Mouse (Mus musculus) liver, adult 2 months (tissue): Measurements from ENCODE around the gene Meis2. TPM values are rescaled to one million over a fixed set of nuclear protein-coding genes. Genes with fewer than 3 reads are reported as not detected.
A peak's percentile ranks its signal among the peaks of the same experiment; 100 is the strongest.

ENCODE experiments used
- DNase-seq: peaks from one replicate; pipeline ENCODE4 v3.0.0-alpha.2; 2011; ENCODE audit warnings: low read depth, low spot score; ENCODE audit errors: extremely low read depth
- H3K27ac ChIP-seq: fragments of 200-500 bp; replicated peaks from 2 replicates; pipeline ENCODE4 v1.5.1; 2012; ENCODE audit warnings: low read depth, mild to moderate bottlenecking, control low read depth, inconsistent platforms, low read length; ENCODE audit not compliant: insufficient read depth
- H3K27me3 ChIP-seq: fragments of 200-500 bp; 2 replicates; pipeline ENCODE4 v1.6.1; 2012; ENCODE audit warnings: mild to moderate bottlenecking, moderate library complexity, low read length, inconsistent platforms; ENCODE audit not compliant: control insufficient read depth, insufficient read depth
- H3K36me3 ChIP-seq: fragments of 200-500 bp; 2 replicates; pipeline ENCODE4 v1.6.1; 2012; ENCODE audit warnings: low read length, inconsistent platforms; ENCODE audit not compliant: control insufficient read depth, insufficient read depth
- H3K4me1 ChIP-seq: fragments of 200-500 bp; 2 replicates; pipeline ENCODE4 v1.6.1; 2011; ENCODE audit warnings: low read length; ENCODE audit not compliant: control insufficient read depth, insufficient read depth
- H3K4me3 ChIP-seq: fragments of 200-500 bp; 2 replicates; pipeline ENCODE4 v1.5.1; 2011; ENCODE audit warnings: low read depth, mild to moderate bottlenecking, control low read depth, low read length, moderate library complexity; ENCODE audit not compliant: insufficient read depth
- H3K79me2 ChIP-seq: fragments of 200-500 bp; 2 replicates; pipeline ENCODE4 v1.6.1; 2012; ENCODE audit warnings: inconsistent platforms, mild to moderate bottlenecking, low read length, moderate library complexity; ENCODE audit not compliant: control insufficient read depth, insufficient read depth
- H3K9ac ChIP-seq: fragments of 200-500 bp; 2 replicates; pipeline ENCODE4 v1.6.1; 2012; ENCODE audit warnings: low read depth, mild to moderate bottlenecking, control low read depth, inconsistent platforms, low read length
- CTCF ChIP-seq: fragments of 200-500 bp; IDR thresholded peaks from 2 replicates; pipeline ENCODE4 v1.5.1; 2011; ENCODE audit warnings: low read depth, low read length, control low read depth
- POLR2A ChIP-seq: fragments of 200-500 bp; IDR thresholded peaks from 2 replicates; pipeline ENCODE4 v1.6.1; 2011; ENCODE audit warnings: low read length, control low read depth; ENCODE audit not compliant: insufficient read depth; ENCODE audit errors: extremely low read depth
- WGBS: fragments of 180-500 bp; shearing (Covaris S2); methylation state at CpG from one replicate; pipeline ENCODE4 v1.1.7; 2018; 5-methylcytosine and 5-hydroxymethylcytosine counted together
- polyA plus RNA-seq: library from polyadenylated mRNA; depleted of rRNA; stranded (reverse); fragments of >200 nt; gene quantifications from 2 replicates; pipeline ENCODE4 v1.2.3, GENCODE M21; 2012
- total RNA-seq: library from RNA; depleted of rRNA; stranded (reverse); fragments of >200 nt; gene quantifications from 2 replicates; pipeline ENCODE4 v1.2.3, GENCODE M21; 2014

The Meis2 gene
- total and polyA plus RNA-seq, 2 experiments: 2.2 to 4.5 TPM

DNA sequence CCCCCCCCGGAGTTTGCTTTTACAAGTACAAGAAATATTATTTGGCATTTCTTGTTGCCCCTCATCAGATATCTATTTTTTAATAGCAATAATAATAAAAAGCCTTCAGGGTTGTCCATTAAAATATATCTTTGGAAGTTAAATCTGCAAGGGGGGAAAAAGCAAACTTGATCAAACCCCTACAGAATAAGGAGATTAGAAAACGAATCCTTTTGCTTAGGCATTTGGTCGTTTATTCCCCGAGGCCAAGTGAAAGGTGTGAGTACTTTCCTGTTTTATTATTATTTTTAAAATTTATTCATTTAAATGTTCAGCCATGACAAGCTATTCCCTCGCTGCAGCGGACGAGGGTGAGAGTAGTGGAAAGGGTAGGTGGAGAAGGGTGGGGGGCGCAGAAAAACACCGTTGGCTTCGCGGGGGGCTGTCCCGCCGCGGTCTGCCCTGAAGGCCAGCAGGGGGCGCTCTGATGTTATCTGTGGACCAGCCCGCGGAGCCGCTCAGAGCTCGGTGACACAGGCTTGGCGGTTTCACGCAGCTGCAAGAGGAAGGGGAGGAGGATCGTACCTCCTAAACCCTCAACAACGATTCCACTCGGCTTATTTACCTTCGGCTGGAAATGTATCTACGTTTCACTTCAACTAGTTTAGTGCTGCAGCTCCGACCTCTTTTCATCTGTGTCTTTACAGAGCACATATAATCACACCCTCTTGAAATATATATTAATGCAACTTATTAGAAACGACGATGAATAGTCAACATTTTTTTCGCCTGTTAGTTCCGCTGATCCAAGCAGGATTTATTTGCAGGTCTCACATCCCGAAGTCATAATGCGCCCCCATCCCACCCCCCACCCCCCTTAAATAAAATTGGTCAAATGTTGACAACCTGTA, 209.9 kb downstream of the Meis2 start:
- H3K36me3 ChIP-seq: no peaks in the 10 kb centered on the region
- peaks cover 21% of the 10 kb centered on the region for H3K27me3 ChIP-seq
- H3K4me3 ChIP-seq: no peak overlapping the region
- H3K27ac ChIP-seq: no peak overlapping the region
- TF ChIP-seq CTCF (peak; percentile 90), POLR2A (no peak)
- 1% methylated on average over 33 of the region's 33 CpGs for WGBS
- H3K4me1 ChIP-seq: 0 out of 2 replicates have a peak, but pooled peaks cover 1% of the 10 kb centered on the region
- peak; percentile 43 for DNase-seq
- no peaks in the 10 kb centered on the region for H3K79me2 ChIP-seq
- no peak overlapping the region for H3K9ac ChIP-seq

DNA sequence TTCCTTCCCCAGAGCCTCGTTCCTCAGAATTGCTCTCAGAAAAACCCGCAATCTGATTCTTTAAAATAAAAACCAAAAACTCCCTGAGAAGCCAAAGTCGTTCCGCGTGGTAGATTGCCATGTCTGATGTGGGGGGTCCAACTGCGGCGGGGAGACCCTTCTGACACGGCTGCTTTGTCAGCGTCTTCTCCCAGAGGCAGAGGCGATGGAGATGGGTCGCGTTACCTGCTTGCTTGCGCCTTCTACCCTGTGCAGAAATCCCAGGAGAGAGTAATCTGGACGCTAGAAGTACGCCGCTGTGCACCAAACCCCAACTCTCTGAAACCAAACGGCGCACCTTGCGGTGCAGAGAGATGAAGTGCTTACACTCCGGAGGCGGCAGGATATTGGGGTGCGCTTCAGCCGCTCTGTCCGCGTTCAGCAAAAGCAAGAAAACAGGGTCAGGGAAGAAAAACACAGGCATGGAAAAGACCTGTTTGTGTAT, 210.8 kb downstream of the Meis2 start:
- no peaks in the 10 kb centered on the region for H3K79me2 ChIP-seq
- H3K4me3 ChIP-seq: no peak overlapping the region
- 14% methylated on average over 25 of the region's 25 CpGs for WGBS
- no peak overlapping the region for H3K9ac ChIP-seq
- no peak for TF ChIP-seq CTCF
- no peak for TF ChIP-seq POLR2A
- no peak for DNase-seq
- H3K27me3 ChIP-seq: peaks cover 18% of the 10 kb centered on the region
- H3K36me3 ChIP-seq: no peaks in the 10 kb centered on the region
- H3K27ac ChIP-seq: no peak overlapping the region
- H3K4me1 ChIP-seq: 0 out of 2 replicates have a peak, but pooled peaks cover 1% of the 10 kb centered on the region

DNA sequence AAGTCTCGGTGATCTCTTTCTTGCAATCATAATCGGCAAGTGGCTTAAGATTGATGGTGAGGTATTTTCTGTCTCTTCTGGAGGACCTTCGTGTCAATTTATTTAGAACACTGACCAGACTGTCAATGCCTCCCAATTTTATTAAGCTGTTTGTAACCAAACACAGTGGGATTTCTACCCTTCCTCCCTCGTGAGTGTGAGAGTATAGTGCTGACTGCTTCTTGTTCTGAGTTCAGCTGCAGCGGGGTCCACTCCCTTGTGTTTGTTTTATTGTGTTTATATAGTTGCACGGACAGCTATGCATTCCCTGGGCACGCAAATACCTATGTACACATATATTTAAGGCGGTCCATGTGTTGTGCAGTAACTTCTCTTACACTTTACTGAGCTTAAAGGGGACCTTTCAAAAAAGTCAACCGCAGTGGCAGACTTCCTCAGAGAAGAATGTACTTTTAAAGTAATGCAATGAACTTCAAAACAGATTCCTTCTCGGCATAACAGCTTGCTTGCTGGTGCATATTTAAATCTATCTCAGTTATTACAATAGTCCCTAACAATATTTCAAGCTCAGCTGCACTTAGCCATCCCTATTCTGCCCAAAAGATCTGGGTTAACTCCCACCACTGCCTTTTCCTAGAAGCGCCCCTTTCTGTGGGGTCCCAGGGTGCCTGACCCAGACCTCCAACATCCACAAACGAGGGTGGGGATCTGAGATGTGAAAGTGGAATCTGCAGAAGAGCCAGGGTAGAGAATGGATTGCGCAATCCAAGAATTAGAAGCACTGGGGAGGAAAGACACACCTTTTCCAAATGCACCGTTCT, 211.4 kb downstream of the Meis2 start:
- H3K27me3 ChIP-seq: peaks cover 13% of the 10 kb centered on the region
- H3K4me3 ChIP-seq: no peak overlapping the region
- 0 out of 2 replicates have a peak, but pooled peaks cover 1% of the 10 kb centered on the region for H3K4me1 ChIP-seq
- H3K27ac ChIP-seq: no peak overlapping the region
- no peaks in the 10 kb centered on the region for H3K79me2 ChIP-seq
- H3K36me3 ChIP-seq: no peaks in the 10 kb centered on the region
- whole genome bisulfite sequencing: 19% methylated on average over 14 of the region's 14 CpGs
- DNase-seq: no peak
- TF ChIP-seq POLR2A (no peak), CTCF (no peak)
- no peak overlapping the region for H3K9ac ChIP-seq

DNA sequence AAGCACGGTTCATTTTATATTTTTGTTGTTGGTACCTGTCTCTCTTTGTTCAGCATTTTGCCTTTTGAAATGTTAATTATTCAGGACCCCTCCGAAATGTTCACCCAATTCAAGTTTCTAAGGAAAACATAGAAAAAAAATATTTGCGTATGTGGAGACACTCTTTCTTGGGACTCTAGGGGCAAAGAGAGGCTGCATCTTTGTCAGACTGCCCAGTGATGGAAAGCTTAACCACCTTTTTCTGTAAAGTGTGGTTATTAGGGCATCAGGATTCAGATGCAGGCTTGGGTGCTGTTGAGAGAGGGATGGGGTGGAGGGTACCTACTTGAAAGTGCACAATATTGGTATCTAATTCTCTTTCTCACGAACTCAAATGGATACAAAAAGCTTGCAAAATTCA, 212.4 kb downstream of the Meis2 start:
- Histone ChIP-seq H3K27me3 (peaks cover 13% of the 10 kb centered on the region), H3K9ac (no peak overlapping the region), H3K4me1 (0 out of 2 replicates have a peak, but pooled peaks cover 1% of the 10 kb centered on the region), H3K79me2 (no peaks in the 10 kb centered on the region), H3K27ac (no peak overlapping the region), H3K4me3 (no peak overlapping the region), H3K36me3 (no peaks in the 10 kb centered on the region)
- 30% methylated on average over 4 of the region's 4 CpGs for WGBS
- TF ChIP-seq CTCF (no peak), POLR2A (no peak)
- no peak for DNase-seq

DNA sequence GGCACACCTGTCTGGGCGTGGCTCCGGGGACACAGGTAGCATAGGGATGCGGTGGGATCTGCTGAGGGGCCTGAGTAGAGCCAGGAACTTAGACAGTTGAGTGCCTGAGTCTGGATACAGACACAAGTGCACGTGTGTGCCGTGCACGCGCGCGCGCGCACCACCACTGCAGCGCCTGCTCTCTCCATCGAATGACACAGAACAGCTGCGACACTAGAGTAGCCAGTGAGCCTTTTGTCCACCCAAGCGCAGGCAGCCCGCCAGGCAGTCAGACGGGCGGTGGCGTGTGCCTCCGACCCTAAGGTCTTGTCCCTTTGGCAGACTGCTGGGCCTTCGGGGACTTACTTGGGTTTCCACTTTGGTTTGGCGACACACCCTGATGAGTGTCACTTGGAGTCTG, 213.0 kb downstream of the Meis2 start:
- Histone ChIP-seq H3K27ac (no peak overlapping the region), H3K9ac (no peak overlapping the region), H3K27me3 (peaks cover 13% of the 10 kb centered on the region), H3K4me3 (no peak overlapping the region), H3K79me2 (no peaks in the 10 kb centered on the region), H3K36me3 (no peaks in the 10 kb centered on the region), H3K4me1 (0 out of 2 replicates have a peak, but pooled peaks cover 1% of the 10 kb centered on the region)
- DNase-seq: no peak
- TF ChIP-seq CTCF (no peak), POLR2A (no peak)
- 6% methylated on average over 22 of the region's 22 CpGs for WGBS
